Mouse (Mus musculus): ENCODE results near the gene Ubqln1.
A peak's percentile ranks its signal among the peaks of the same experiment; 100 is the strongest.

Gene Ubqln1

DNA sequence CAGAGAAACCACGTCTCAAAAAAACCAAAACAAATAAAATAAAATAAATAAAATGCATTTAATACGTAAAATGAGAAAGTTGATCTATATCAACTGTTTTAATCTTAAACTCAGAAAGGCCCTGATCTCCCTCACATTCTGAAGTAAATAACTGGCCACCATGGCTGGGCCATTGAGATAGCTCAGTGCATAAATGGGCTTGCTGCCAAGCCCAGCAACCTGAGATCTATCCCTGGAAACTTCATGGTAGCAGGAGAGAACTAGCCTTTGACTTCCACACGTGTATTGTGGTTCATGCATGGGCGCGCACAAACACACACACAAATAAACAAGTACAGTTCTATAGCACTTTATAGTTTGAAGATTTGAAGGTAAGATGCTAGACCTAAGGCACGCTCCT is 14.1 kb downstream of the Ubqln1 start:
- no peak for DNase-seq (ENCODE audit: low spot score in 2 of 2)

DNA sequence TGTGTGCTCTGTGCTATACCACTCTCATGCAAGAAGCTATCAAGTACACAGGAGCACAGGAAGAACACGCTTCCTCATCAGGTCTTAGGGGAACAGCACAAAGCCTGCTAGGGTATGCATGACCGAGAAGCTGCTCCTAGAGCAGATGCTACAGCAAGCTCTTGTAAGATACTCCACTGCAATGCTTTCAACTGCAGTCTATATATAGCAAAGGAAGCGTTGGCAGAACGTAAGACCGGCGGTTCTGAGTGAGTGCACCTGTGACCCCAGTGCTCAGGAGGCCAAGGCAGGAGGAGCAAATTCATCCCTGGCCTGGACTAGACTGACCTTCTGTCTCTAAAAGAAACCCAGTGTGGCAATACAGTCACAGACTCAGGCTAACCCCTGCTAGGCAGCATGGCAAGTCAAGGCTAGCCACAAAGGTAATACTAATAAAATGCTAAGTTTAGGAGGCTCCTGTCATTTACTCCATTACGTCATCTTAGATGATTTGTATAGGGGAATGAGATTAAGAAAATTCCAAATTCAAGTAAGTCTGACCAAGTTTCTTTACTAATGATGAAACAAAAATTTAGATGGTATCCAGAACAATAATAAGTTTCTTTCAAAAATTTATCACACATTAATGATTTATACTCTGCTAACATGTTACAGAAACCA is 17.3 kb downstream of the Ubqln1 start:
- DNase-seq (ENCODE audit: low spot score in 2 of 2) = no peak

DNA sequence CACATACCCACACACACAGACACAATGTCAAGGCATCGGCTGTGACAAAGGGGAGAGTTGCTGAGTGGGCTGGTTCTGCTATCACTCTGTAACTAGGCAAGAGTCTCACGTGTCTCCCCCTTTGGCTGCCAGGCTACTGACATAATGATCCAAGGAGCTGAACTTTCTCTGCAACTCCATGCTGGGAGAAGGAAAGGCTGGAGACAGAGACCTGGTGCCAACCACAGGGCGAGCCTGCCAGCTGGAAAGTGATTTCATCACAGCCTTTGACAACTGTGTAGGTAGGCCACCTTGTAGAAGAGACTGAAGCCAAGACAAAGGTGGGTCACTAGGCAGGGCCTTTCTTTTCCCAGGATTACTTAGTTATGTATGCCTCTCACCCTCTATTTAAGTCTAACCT is 18.2 kb downstream of the Ubqln1 start:
- DNase-seq (ENCODE audit: low spot score in 2 of 2) = no peak

DNA sequence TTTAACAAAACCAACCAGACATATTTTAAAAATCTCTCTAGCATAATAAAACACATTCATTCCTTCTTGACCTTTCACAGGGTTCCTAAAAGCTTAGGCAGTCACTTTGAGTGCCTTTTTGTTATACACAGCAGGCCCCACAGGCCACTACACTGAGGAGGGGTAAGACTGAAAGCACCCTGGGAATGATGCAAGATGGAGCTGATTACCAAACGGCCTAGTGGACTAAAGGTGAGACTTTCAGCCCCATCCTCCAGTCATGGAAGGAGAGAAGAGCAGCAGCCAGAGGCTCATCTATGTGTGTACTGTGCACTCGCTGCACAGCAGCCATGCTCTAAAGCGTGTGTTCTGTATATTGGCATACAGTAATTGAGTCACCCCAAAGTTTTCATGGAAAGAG is 20.5 kb downstream of the Ubqln1 start:
- no peak for DNase-seq (ENCODE audit: low spot score in 2 of 2)

DNA sequence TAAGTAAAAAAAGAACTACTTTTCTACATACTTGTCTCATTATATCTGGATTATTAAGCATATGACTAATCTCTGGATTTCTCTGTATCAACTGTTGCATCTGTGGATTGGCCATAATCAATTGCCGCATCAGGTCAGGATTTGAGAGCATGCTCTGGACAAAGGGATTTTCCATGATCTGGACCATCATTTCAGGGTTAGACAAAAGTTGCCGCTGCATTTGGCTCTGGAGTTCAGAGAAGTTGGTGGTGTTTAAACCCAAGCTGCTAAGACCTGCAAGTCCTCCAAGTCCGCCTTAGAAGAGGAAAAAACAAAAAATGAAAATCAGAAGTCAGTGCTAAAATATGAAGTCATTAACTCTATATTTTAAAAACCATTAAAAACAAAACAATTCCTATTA is 22.2 kb downstream of the Ubqln1 start:
- DNase-seq (ENCODE audit: low spot score in 2 of 2) = no peak

DNA sequence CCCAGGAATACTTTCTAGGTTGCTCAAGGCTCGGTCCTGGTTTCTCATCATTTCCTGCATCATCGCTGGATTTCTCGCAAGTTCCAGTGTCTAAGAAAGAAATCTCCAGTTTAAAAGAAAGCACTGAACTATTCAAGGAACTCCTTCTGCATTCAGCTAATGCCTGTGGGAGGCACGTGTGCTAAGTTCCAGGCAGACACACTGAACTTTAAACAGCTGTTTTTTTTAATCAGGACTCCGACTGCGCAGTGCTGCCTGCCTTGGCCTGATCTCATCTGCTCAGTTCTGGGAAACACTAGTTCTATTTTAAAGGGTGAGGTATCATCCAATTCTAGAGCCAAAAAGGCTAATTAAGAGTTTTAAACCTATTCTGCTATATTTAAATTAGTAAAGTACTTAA is 23.3 kb downstream of the Ubqln1 start:
- no peak for DNase-seq (ENCODE audit: low spot score in 2 of 2)

DNA sequence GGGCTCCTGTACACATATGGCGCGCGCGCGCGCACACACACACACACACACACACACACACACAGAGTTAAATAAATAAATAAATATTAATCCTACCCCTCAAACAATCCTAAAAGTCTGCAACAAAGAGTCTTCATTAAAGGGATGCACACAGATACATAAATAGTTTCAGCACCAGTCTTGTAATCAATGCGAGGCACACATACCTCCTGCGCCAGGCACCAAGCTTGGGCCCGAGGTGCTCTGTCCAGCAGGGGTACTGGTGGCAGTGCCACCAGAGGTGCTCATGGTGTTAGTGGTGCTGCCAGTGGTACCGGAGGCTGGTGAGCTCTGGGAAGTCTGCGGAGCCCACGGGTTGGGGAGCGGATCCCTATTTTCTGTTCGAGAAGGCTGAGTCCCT is 23.9 kb downstream of the Ubqln1 start:
- no peak for DNase-seq (ENCODE audit: low spot score in 2 of 2)

DNA sequence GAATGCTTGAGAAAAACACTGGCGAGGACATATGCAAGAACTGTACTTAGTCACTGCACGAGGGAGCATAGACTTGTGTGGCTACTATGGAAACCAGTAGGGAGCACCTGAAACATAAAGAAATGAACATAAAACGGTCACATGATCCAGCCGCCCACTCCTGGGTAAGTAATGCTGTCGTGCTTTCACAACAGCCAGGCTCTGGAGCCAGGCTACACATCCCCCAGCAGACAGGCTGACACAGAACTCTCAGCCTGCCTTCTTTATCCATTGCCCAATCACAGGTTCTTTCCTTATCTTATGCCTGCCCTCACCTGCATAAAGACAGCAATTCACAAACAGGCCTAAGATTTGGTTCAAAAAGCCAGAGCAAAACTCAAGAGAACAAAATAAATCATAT is 26.0 kb downstream of the Ubqln1 start:
- DNase-seq (ENCODE audit: low spot score in 2 of 2) = no peak

DNA sequence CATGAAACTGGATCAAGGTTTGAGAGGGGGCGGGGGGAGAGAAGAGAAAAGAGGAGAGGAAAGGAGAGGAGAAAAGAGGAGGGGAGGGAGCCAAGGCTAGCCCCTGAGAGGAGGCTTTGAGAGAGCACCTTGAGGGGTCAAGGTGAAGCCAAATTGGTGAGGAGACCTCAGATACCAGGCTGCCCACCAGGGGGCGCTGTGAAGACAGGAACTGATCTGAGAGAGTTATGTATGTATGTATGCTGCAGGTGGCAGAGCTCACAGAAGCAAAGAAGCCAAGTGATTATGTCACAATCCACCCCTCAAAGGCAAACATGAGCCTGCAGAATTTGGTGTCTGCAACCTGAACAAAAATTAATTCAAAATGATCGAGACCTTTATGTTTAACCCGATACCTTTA is 27.0 kb downstream of the Ubqln1 start:
- DNase-seq (ENCODE audit: low spot score in 2 of 2) = peak; percentile 88 to 95

DNA sequence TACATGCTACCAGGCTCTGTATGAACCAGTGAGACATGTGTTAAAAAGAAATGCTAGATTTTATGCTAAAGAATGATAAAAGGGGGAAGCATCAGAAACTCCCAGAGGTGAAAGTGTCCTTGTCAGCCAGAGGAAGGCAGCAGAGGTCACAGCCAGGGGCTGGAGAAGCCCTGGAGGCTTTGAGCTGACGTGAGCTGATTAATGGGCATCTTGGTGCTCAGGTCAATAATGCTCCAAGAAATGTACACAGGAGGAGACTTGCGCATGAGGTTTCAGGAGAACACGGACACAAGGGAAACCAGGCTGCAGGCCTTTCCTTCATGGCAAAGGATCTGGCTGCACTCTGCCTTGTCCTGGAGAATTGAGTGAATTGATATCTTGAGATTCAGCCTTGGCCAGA is 27.7 kb downstream of the Ubqln1 start:
- DNase-seq (ENCODE audit: low spot score in 2 of 2) = no peak

DNA sequence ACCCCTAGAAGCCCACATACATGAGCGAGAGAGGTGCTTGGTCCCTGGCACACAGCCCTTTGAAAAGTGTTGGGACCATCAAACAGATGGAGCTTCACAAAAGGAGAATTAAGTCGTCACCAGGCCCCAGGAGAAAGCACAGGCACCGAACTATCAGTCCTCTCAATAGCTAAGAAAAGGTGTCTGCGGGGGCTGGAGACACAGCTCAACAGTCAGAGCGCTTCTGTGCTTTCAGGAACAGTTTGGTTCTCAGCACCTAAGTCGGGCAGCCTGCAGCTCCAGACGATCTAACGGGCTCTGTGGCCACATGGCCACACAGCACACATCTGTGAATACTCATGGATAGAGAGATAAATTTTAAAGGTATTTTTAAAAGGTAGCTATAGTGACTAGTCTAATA is 29.2 kb downstream of the Ubqln1 start:
- no peak for DNase-seq (ENCODE audit: low spot score in 2 of 2)

DNA sequence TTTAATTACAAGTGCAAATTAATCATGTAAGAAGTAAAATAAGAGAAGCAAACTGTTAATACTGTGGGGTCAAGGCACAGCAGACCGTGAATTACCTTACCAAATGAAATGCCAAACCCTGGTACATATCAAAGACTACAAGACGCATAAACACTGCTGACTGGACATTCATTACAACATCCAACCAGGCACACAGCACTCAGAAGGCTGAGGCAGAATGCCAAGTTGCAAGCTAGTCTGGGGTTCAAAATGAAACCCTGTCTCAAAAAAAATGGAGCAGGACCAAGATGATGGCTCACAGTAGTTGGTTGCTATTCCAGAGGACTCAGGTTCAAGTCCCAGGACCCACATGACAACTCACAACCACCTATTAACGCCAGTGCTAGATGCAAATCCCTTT is 31.3 kb downstream of the Ubqln1 start:
- no peak for DNase-seq (ENCODE audit: low spot score in 2 of 2)

DNA sequence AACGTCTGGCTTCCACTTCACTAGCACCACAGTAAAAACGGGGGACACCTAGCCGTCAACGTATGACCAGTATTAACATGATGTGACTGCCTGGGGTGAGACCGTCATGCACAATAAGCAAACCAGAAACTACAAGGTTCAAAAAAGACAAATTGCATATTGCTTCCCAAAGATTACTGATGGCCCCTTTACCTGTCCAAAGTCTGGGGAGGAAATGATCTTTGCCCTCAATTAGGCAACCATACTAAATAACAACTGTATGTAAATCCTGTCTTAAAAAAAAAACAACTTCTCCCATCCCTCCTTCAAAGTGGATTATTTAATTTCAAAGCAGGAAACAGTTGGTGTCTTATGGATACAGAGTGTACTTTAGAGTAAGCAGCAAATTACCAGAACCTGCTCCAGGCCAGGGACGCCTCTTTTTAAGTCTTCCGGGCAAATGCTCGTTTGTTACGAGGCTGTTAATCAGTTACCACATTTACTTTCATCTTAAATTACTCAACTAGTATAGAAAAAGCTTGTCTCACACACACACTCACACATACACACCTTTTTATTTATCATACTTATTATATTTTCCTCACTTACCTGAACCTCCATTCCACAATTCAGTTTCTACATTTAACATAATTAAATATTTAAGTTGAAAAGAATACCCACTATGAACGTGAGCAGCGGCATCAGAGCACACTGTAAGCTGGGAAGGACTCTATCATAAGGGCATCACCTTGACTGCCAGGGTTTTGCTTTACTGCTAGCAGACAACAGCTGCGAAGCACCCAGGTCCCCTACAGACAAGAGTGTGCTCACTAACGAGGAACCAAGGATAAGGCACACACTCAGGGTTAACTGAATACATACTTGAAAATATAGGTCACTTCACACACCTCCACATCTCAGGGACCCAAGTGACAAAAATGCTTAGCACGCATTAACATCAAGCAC is 33.6 kb downstream of the Ubqln1 start:
- DNase-seq (ENCODE audit: low spot score in 2 of 2) = no peak

DNA sequence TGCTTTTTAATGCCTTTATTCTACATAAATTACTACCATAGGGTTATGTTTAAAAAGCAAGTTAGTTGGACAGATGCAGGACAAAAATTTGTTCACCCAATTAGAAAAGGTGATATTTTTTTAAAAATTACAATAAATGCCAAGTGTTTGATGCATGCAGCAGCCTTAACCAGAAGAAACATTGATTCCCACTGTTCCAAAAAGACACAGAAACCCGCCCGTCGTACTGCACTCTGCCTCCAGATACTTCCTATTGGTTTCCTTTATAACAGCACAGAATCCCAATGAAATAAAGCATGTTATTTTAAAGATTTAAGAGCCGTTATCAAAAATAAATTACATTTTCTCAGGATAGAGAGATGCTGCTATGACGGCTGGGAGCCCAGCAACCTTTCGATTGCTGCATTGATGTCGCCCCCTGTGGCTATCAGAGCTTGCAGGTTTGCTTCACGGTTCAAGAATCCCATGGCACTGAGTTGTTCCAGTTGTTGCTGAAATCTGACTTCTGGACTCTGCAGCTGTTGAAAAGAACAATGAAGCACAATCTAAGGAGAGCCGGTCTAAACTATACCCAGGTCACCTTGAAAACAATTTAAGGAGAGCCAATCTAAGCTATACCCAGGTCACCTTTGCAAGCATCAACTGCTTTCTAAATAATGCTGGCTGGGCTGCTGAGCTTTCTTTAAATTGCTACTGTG is 37.8 kb downstream of the Ubqln1 start:
- DNase-seq (ENCODE audit: low spot score in 2 of 2) = peak; percentile 99 to 100

DNA sequence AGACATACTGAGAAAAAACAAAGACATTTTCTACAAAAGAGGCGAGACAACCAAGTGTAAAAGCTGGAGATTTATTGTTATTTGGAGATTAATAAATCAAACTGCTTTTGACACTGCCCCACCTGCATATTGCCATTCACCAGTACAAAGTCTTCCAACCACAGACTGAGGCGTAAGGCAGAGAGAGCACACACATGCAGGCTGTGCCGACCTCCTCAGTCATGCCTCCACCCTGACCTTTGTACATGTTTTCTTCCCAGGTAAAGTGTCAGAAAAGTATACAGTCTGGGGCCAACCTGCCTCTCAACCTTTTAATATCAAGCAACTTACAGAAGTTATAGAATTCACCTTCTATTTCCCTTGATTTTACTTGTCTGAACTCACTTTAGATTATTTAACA is 39.3 kb downstream of the Ubqln1 start:
- no peak for DNase-seq (ENCODE audit: low spot score in 2 of 2)

DNA sequence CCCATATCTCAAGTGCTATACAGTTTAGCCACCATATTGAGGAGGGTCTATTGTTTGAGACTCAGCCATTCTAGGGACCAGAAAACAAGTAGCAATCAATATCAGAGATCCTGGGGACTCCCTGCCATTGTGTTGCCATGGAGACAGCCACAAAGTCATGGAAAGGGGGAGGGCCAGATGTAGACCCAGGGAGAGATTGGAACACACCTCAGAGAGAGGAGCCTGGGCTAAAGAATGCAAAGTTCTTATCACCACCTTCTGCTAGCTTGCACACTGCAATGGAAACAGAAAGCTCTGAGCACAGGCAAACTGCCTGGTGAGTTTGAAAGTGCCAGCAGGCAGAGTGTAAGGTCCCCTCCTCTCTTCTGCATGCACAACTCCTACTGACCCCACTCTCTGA is 47.3 kb downstream of the Ubqln1 start:
- DNase-seq (ENCODE audit: low spot score in 2 of 2) = no peak

DNA sequence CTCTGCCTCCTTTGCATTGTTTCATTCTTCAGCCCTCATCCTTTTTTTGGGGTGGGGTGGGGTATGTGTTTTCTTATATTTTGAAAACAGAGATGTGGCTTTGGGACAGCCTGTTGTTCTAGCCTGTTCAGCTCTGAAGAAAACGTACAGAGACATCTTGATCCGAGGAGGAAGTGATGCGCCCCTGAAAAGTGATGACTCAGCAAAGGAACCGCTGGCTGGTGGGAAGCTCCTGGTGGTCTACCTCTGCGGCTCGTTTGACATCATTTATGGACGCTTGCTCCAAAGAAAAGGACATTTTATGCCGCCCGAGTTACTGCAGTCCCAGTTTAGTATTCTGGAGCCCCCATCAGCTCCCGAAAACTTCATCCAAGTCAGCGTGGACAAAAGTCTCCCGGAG is 52.1 kb downstream of the Ubqln1 start:
- DNase-seq (ENCODE audit: low spot score in 2 of 2) = no peak

DNA sequence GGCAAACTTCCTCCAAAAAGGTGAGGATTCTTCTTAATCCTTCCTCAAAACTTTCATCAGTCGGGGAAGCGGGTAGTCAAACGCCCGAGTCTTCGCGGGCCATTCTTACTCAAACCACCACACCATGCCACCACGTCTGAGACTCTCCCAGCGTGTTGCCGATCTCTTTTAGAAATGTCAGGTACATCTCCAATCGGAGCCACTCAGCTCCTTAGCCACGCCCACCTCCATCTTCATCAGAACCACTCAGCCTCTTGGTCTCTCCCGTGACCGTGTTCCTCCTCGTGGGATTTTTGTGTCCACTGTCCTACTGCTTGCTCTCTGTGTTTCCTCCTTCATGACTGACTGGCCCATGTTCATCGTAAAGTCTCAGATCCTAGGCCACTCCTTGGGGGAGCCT is 54.7 kb downstream of the Ubqln1 start:
- DNase-seq (ENCODE audit: low spot score in 2 of 2) = no peak

DNA sequence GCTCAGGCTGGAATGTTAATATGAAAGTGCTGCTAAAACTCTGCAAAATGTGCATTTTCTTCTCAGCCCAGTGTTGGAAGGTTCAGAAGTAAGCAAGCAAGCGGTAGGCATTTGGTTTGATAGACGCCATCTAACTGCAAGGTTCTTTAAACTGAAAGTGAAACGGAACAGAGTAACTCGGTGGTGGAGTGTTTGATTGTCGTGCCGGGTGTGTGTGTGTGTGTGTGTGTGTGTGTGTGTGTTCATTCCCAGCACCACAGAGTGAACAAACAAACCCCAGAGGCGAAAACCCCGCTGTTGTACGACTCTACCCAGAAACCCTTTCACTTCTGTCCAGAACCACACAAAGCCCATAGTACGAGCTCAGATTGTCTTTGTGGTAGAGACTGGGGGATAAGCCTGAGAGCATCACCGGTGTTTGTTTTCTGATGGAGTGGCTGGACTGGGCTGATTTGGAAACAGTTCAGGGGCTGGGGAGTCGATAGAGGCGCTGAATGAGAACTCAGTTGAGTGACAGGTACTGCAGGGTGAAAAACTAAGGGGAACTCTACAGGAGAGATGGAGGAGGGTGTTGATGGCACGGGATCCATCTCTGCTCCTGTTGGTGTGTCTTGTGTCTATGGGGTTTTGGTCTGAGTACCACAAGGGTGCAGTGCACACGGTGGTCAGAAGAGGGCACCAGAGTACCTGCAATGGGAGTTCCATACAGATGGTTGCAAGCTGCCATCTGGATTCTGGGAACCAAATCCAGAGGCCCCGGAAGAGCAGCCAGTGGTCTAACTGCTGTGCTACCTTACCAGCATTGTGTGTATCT is 57.1 kb downstream of the Ubqln1 start:
- DNase-seq (ENCODE audit: low spot score in 2 of 2) = peak; percentile 86 to 92

DNA sequence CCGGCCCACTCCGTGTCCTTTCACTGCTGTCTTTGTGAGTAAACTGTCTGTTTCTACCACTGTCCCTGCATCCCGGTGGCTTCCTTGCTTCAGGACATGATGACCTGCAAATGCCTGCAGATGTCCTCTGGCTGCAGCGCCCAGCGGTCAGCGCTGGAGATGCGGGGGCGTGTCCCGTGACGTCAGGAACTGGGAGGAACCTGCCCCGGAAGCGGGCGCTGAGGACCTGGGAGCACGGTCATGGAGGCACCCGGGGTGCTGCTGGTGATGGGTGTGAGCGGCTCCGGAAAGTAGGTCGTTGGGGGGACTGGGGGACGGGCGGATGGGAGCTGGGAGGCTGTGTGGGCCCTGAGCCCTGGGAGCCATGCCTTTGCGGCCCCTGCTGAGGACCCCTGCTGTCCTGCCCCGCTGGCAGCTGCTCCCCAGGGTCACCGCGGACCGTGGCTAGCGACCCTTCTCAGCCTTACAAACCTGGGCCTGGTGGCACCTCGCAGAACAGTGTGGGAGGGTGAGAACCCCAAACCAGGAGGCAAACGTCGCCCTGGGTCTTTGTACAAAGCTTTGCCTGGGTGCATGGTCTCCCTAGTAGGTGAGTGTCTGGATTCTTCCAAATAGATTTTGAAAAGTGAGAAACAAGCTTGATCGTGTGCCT is 57.9 kb downstream of the Ubqln1 start, which contains the start of gene Idnk:
Gene Idnk, plus strand, starts transcription at position 203 of the 652 bp plus-strand sequence.
- peak; percentile 85 to 91 for DNase-seq (ENCODE audit: low spot score in 2 of 2)

DNA sequence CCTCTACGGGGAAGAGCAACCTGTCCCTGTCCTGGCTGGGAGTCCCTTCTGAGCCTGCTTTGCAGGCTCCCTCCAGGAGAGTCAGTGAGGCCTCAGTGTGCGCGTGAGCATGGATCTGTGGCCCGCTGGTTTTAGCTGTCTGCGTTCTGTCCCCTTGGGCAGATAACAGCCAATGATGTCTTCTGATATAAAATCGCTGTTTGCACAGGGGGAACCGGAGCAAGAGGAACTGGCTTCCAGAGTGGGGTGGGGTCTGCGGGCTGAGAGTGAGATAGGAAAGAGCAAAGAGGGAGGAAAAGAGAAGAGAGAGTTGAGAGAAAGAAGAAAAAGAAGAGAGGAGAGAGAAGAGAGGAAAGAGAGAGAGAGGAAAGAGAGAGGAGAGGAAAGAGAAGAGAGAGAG is 58.4 kb downstream of the Ubqln1 start:
- DNase-seq (ENCODE audit: low spot score in 2 of 2) = no peak

Measured in spleen, postnatal 10 days (tissue).